Mouse (Mus musculus): ENCODE results near the gene D630003M21Rik.

Gene D630003M21Rik

GRCm38 (mm10) chr2:158194945-158195640, 33.9 kb downstream of the D630003M21Rik start:
- peak; percentile 81 for DNase-seq (ENCODE audit: low spot score)

- peak; percentile 81 for DNase-seq (ENCODE audit: low spot score)
These were observed 35.2 kb downstream of the D630003M21Rik start for GRCm38 (mm10) chr2:158193611-158194336.

- no peak for DNase-seq (ENCODE audit: low spot score)
These were observed 37.9 kb downstream of the D630003M21Rik start for GRCm38 (mm10) chr2:158191098-158191497.

- DNase-seq (ENCODE audit: low spot score) = no peak
These were observed 39.6 kb downstream of the D630003M21Rik start for GRCm38 (mm10) chr2:158189451-158189850.

- DNase-seq (ENCODE audit: low spot score) = peak; percentile 28
These were observed 42.7 kb downstream of the D630003M21Rik start for GRCm38 (mm10) chr2:158186206-158186871.

- no peak for DNase-seq (ENCODE audit: low spot score)
These were observed 45.8 kb downstream of the D630003M21Rik start for GRCm38 (mm10) chr2:158183266-158183665.

- no peak for DNase-seq (ENCODE audit: low spot score)
These were observed 47.1 kb downstream of the D630003M21Rik start for GRCm38 (mm10) chr2:158181932-158182331.

- peak; percentile 64 for DNase-seq (ENCODE audit: low spot score)
These were observed 48.2 kb downstream of the D630003M21Rik start for GRCm38 (mm10) chr2:158180797-158181196.

GRCm38 (mm10) chr2:158179370-158180111, 49.5 kb downstream of the D630003M21Rik start:
- no peak for DNase-seq (ENCODE audit: low spot score)

GRCm38 (mm10) chr2:158178696-158179369, 50.2 kb downstream of the D630003M21Rik start:
- DNase-seq (ENCODE audit: low spot score) = peak; percentile 75

GRCm38 (mm10) chr2:158178139-158178538, 50.9 kb downstream of the D630003M21Rik start:
- no peak for DNase-seq (ENCODE audit: low spot score)

GRCm38 (mm10) chr2:158177574-158177973, 51.4 kb downstream of the D630003M21Rik start:
- no peak for DNase-seq (ENCODE audit: low spot score)

GRCm38 (mm10) chr2:158176763-158177162, 52.3 kb downstream of the D630003M21Rik start:
- DNase-seq (ENCODE audit: low spot score) = no peak

GRCm38 (mm10) chr2:158175433-158175832, 53.6 kb downstream of the D630003M21Rik start:
- no peak for DNase-seq (ENCODE audit: low spot score)

- no peak for DNase-seq (ENCODE audit: low spot score)
These were observed 54.1 kb downstream of the D630003M21Rik start for GRCm38 (mm10) chr2:158174958-158175357.

- no peak for DNase-seq (ENCODE audit: low spot score)
These were observed 54.6 kb downstream of the D630003M21Rik start for GRCm38 (mm10) chr2:158174438-158174837.

- DNase-seq (ENCODE audit: low spot score) = no peak
These were observed 58.6 kb downstream of the D630003M21Rik start for GRCm38 (mm10) chr2:158170394-158170793.

- DNase-seq (ENCODE audit: low spot score) = no peak
These were observed 59.3 kb downstream of the D630003M21Rik start for GRCm38 (mm10) chr2:158169771-158170170.

- DNase-seq (ENCODE audit: low spot score) = no peak
These were observed 59.7 kb downstream of the D630003M21Rik start for GRCm38 (mm10) chr2:158169351-158169750.

GRCm38 (mm10) chr2:158168741-158169211, 60.2 kb downstream of the D630003M21Rik start:
- DNase-seq (ENCODE audit: low spot score) = no peak

GRCm38 (mm10) chr2:158167496-158168205, 61.4 kb downstream of the D630003M21Rik start:
- no peak for DNase-seq (ENCODE audit: low spot score)
